ENCODE assay signal across 9 mouse cellular contexts in genomic region chr8:106929155-106929913, GRCm38 (mm10). TPM values are rescaled to one million over a fixed set of nuclear protein-coding genes. Genes with fewer than 3 reads are reported as not detected.
A peak's percentile ranks its signal among the peaks of the same experiment; 100 is the strongest.
DNase-seq lines count a peak whose midpoint lies in the region; ATAC-seq and TF ChIP-seq lines count a peak whose summit lies in the region.
"Had no signal": no experiment of that assay in that cellular context is flagged by ENCODE, and none has a peak within 500 bp of the region (broad histone marks: within the 10 kb centered on the region; RNA-seq: fewer than 3 reads in every experiment).

No protein-coding gene starts in this region.

- TF ChIP-seq EP300 in heart, adult 2 months (IDR thresholded peaks at IDR 0.05; ENCODE audit: insufficient read depth, low read depth, low read length): peak; percentile 54; the same call in 1 of the 2 replicates

- H3K4me3 ChIP-seq in heart, adult 2 months: no peak overlapping the region
- no peak overlapping the region for H3K4me3 ChIP-seq in kidney, postnatal 0 days (replicated peaks; ENCODE audit: low read depth, low read length)
- H3K4me3 ChIP-seq in stomach, embryonic 14.5 days (ENCODE audit: low read depth, low read length): no peak overlapping the region

- TF ChIP-seq CTCF in heart, adult 2 months (IDR thresholded peaks at IDR 0.05): no peak
- TF ChIP-seq CTCF in kidney, postnatal 0 days (IDR thresholded peaks at IDR 0.05; ENCODE audit: low read depth): no peak

- TF ChIP-seq POLR2A in heart, adult 2 months (IDR thresholded peaks at IDR 0.05; ENCODE audit: insufficient read depth, low read depth, low read length): peak; percentile 38; the same call in 1 of the 2 replicates

- H3K27ac ChIP-seq in heart, adult 2 months: peak overlapping the region; percentile 70
- peak overlapping the region; percentile 20 for H3K27ac ChIP-seq in kidney, postnatal 0 days
- peak overlapping the region; percentile 72; the same call in 1 of the 2 replicates for H3K27ac ChIP-seq in stomach, embryonic 14.5 days (ENCODE audit: low read length)
- H3K27ac ChIP-seq: liver, embryonic 14.5 days had no signal

- peak; percentile 64 for DNase-seq in urinary bladder, postnatal 14 days (ENCODE audit: low spot score)
- DNase-seq in urinary bladder, adult 2 months (ENCODE audit: low spot score): no peak
- DNase-seq in heart, adult 2 months: peak; percentile 39 to 70
- DNase-seq in kidney, postnatal 0 days (ENCODE audit: low spot score): peak; percentile 90
- DNase-seq in cerebellum, adult 9-10 months: no peak
- no peak for DNase-seq in natural killer cell, adult 2 months (ENCODE audit: low spot score in 2 of 2)
- DNase-seq in MN1 (ENCODE audit: low spot score): no peak

- no peaks in the 10 kb centered on the region for H3K79me2 ChIP-seq in heart, adult 2 months (replicated peaks; ENCODE audit: control insufficient read depth, insufficient read depth, low read length)

- H3K4me1 ChIP-seq in heart, adult 2 months (ENCODE audit: control insufficient read depth, insufficient read depth, low read length): peaks cover 8% of the 10 kb centered on the region
- peaks cover 8% of the 10 kb centered on the region for H3K4me1 ChIP-seq in kidney, postnatal 0 days (replicated peaks; ENCODE audit: insufficient read depth, low read length)
- H3K4me1 ChIP-seq in stomach, embryonic 14.5 days (ENCODE audit: control insufficient read depth, insufficient read depth, low read length): peaks cover 10% of the 10 kb centered on the region

- H3K27me3 ChIP-seq in heart, adult 2 months (ENCODE audit: control insufficient read depth, insufficient read depth, low read length): no peaks in the 10 kb centered on the region
- H3K27me3 ChIP-seq in kidney, postnatal 0 days (ENCODE audit: insufficient read depth, low read length): no peaks in the 10 kb centered on the region
- no peaks in the 10 kb centered on the region for H3K27me3 ChIP-seq in stomach, embryonic 14.5 days (ENCODE audit: control insufficient read depth, insufficient read depth, low read length)

- ATAC-seq in kidney, postnatal 0 days (replicated peaks; ENCODE audit: low FRiP score, low read depth): no peak
- ATAC-seq in stomach, embryonic 14.5 days (ENCODE audit: insufficient number of reproducible peaks, insufficient read depth, low FRiP score, low read depth): no peak

- H3K4me2 ChIP-seq in kidney, postnatal 0 days (ENCODE audit: low read length): no peak overlapping the region
- no peak overlapping the region for H3K4me2 ChIP-seq in stomach, embryonic 14.5 days (replicated peaks; ENCODE audit: low read depth, low read length)

- no peaks in the 10 kb centered on the region for H3K36me3 ChIP-seq in heart, adult 2 months (ENCODE audit: control insufficient read depth, insufficient read depth, low read length)
- no peaks in the 10 kb centered on the region for H3K36me3 ChIP-seq in kidney, postnatal 0 days (ENCODE audit: insufficient read depth, low read length)
- H3K36me3 ChIP-seq in stomach, embryonic 14.5 days (ENCODE audit: control insufficient read depth, insufficient read depth, low read length): no peaks in the 10 kb centered on the region

- 38% methylated on average over 6 of the region's 6 CpGs for WGBS in heart, adult 2 months
- 33% methylated on average over 6 of the region's 6 CpGs for WGBS in kidney, postnatal 0 days
- 36% methylated on average over 6 of the region's 6 CpGs for WGBS in stomach, embryonic 14.5 days

- H3K9me3 ChIP-seq in kidney, postnatal 0 days (replicated peaks; ENCODE audit: low read length): no peaks in the 10 kb centered on the region
- no peaks in the 10 kb centered on the region for H3K9me3 ChIP-seq in stomach, embryonic 14.5 days (ENCODE audit: control insufficient read depth, low read depth, low read length)

- intact Hi-C loops in heart, adult 2 months (cut with DNase I): no loop called here

- H3K9ac ChIP-seq in heart, adult 2 months (ENCODE audit: low read depth, low read length): no peak overlapping the region
- no peak overlapping the region for H3K9ac ChIP-seq in kidney, postnatal 0 days (ENCODE audit: low read depth, low read length)
- H3K9ac ChIP-seq in stomach, embryonic 14.5 days (replicated peaks; ENCODE audit: low read depth, low read length): no peak overlapping the region
- H3K9ac ChIP-seq: liver, embryonic 14.5 days had no signal

RNA-seq across cellular contexts. Expression of gene Sntb2, which starts 6.2 kb away (rescaled TPM):
- polyA plus RNA-seq in urinary bladder, adult 2 months (2012; rRNA removed): 26.8 and 28.9 TPM in 2 replicates
- total RNA-seq in heart, adult 2 months (2021): 10 to 100 TPM; 10.0 to 10.7 TPM
- polyA plus RNA-seq in heart, adult 2 months (2012; rRNA removed): 4.5 and 8.8 TPM in 2 replicates
- 10.1 and 10.5 TPM in 2 replicates for polyA plus RNA-seq in kidney, postnatal 0 days (2015; fragmentation: Nextera tagmentation; extraction: Ambion mirVana)
- polyA plus RNA-seq in stomach, embryonic 14.5 days (2014; fragmentation: Nextera tagmentation; extraction: Ambion mirVana): 21.6 and 26.9 TPM in 2 replicates

RNA-seq across cellular contexts. Expression of gene Utp4, which starts 35.9 kb away (rescaled TPM):
- polyA plus RNA-seq in urinary bladder, adult 2 months (2012; rRNA removed): 24.7 and 30.2 TPM in 2 replicates
- 10 to 100 TPM; 21.3 to 22.3 TPM for total RNA-seq in heart, adult 2 months (2021)
- polyA plus RNA-seq in heart, adult 2 months (2012; rRNA removed): 17.8 and 25.2 TPM in 2 replicates
- polyA plus RNA-seq in kidney, postnatal 0 days (2015; fragmentation: Nextera tagmentation; extraction: Ambion mirVana): 59.2 and 62.1 TPM in 2 replicates
- 63.5 and 64.9 TPM in 2 replicates for polyA plus RNA-seq in stomach, embryonic 14.5 days (2014; fragmentation: Nextera tagmentation; extraction: Ambion mirVana)

RNA-seq across cellular contexts. Expression of gene Has3, which starts 59.3 kb away (rescaled TPM):
- 3.1 TPM in 2 replicates for polyA plus RNA-seq in urinary bladder, adult 2 months (2012; rRNA removed)
- under 1 TPM; 0.66 to 0.70 TPM for total RNA-seq in heart, adult 2 months (2021)
- 1.1 and 3.7 TPM in 2 replicates for polyA plus RNA-seq in heart, adult 2 months (2012; rRNA removed)
- 0.41 and 0.54 TPM in 2 replicates for polyA plus RNA-seq in kidney, postnatal 0 days (2015; fragmentation: Nextera tagmentation; extraction: Ambion mirVana)
- 0.48 and 0.54 TPM in 2 replicates for polyA plus RNA-seq in stomach, embryonic 14.5 days (2014; fragmentation: Nextera tagmentation; extraction: Ambion mirVana)

Comparison
In these comparisons a context has a peak if more than half of its experiments do, and no peak if none do; other contexts are left out.
1. DNase-seq: peak in urinary bladder, postnatal 14 days (single experiment), heart, adult 2 months (2 of 2) and kidney, postnatal 0 days (single experiment); none in urinary bladder, adult 2 months (single experiment), cerebellum, adult 9-10 months (single experiment), natural killer cell, adult 2 months (0 of 2) and MN1 (single experiment).
2. H3K27ac ChIP-seq: peak in every context shown above with its lines; median percentile 72 in stomach, embryonic 14.5 days; 70 in heart, adult 2 months; 20 in kidney, postnatal 0 days.